Mouse (Mus musculus): ENCODE measurements around the gene Peak1.

DNA sequence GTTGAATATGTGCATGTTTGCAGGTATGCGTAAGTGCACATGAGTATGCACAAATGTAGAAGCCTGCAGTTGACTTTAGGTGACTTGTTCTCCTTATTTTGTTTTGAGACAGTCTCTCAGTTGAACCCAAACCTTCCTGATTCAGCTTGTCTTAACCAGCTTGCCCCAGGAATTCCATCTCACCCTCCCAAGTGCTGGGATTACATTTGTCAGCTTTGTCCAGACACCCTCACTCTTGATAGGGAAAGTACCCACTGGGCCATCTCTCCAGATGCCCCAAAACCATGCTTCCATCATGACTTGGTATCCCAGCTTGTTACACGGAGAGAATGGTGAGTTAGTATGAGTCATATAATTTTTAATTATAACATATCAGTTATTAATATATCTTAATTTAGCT lies 45.2 kb upstream of the Peak1 start:
- TF ChIP-seq TAL1 (IDR thresholded peaks at IDR 0.05; ENCODE audit: low read length) (no peak), GATA1 (IDR thresholded peaks at IDR 0.05; ENCODE audit: low read length) (no peak)

All from erythroblast, embryonic 14.5 days (primary cell).